Mouse (Mus musculus): ENCODE data around the gene Gm20388. TPM values are rescaled to one million over a fixed set of nuclear protein-coding genes. Genes with fewer than 3 reads are reported as not detected.

Gene Gm20388
- total and polyA plus RNA-seq, 2 experiments from 2014 or later, result 51.3 TPM; not detected in 1

GRCm38 (mm10) chr8:121577751-121578675, 1667.4 kb downstream of the Gm20388 start:
- Histone ChIP-seq H3K27ac (ENCODE audit: low read depth, low read length) (peak overlapping the region; percentile 67), H3K27me3 (ENCODE audit: insufficient read depth, low read length) (no peaks in the 10 kb centered on the region), H3K4me3 (ENCODE audit: low read depth, low read length) (peak overlapping the region; percentile 71), H3K4me1 (ENCODE audit: insufficient read depth) (peaks cover 11% of the 10 kb centered on the region), H3K9me3 (ENCODE audit: low read length) (no peaks in the 10 kb centered on the region), H3K36me3 (ENCODE audit: insufficient read depth) (no peaks in the 10 kb centered on the region), H3K4me2 (ENCODE audit: low read depth) (peak overlapping the region; percentile 59), H3K9ac (peak overlapping the region; percentile 93)
- no peak for TF ChIP-seq CTCF (IDR thresholded peaks at IDR 0.05; ENCODE audit: low read depth)
- ATAC-seq (peak; percentile 10), DNase-seq (peak; percentile 68)
- WGBS, result 2% methylated on average over 44 of the region's 44 CpGs

- Histone ChIP-seq H3K9ac (peak within 1 kb of the TSS; percentile 93), H3K4me2 (ENCODE audit: low read depth) (peak within 1 kb of the TSS; percentile 59), H3K27ac (ENCODE audit: low read depth, low read length) (peak within 1 kb of the TSS; percentile 67), H3K4me1 (ENCODE audit: insufficient read depth) (peaks cover 11% of the 10 kb centered on the region), H3K9me3 (ENCODE audit: low read length) (no peaks in the 10 kb centered on the region), H3K4me3 (ENCODE audit: low read depth, low read length) (peak within 1 kb of the TSS; percentile 71), H3K36me3 (ENCODE audit: insufficient read depth) (no peaks in the 10 kb centered on the region), H3K27me3 (ENCODE audit: insufficient read depth, low read length) (no peaks in the 10 kb centered on the region)
- no peak for TF ChIP-seq CTCF (IDR thresholded peaks at IDR 0.05; ENCODE audit: low read depth)
- under 1% methylated on average over 59 of the region's 63 CpGs for WGBS
- DNase-seq, result peak; percentile 94
- ATAC-seq, result peak; percentile 97
These were observed 1668.2 kb downstream of the Gm20388 start, which contains the start of gene Fbxo31 for GRCm38 (mm10) chr8:121578676-121579451. TSS of gene Fbxo31 (minus strand) at chr8:121578806.

GRCm38 (mm10) chr8:121580465-121580864, 1669.8 kb downstream of the Gm20388 start:
- no peak for TF ChIP-seq CTCF (IDR thresholded peaks at IDR 0.05; ENCODE audit: low read depth)
- Histone ChIP-seq H3K9ac (no peak overlapping the region), H3K9me3 (ENCODE audit: low read length) (no peaks in the 10 kb centered on the region), H3K4me3 (ENCODE audit: low read depth, low read length) (no peak overlapping the region), H3K36me3 (ENCODE audit: insufficient read depth) (no peaks in the 10 kb centered on the region), H3K27me3 (ENCODE audit: insufficient read depth, low read length) (no peaks in the 10 kb centered on the region), H3K4me2 (ENCODE audit: low read depth) (no peak overlapping the region), H3K27ac (ENCODE audit: low read depth, low read length) (no peak overlapping the region), H3K4me1 (ENCODE audit: insufficient read depth) (peaks cover 11% of the 10 kb centered on the region)
- DNase-seq (no peak), ATAC-seq (no peak)
- WGBS, result 39% methylated on average over 9 of the region's 9 CpGs

- H3K9ac ChIP-seq, result no peak overlapping the region
- TF ChIP-seq CTCF (IDR thresholded peaks at IDR 0.05; ENCODE audit: low read depth), result no peak
- no peaks in the 10 kb centered on the region for H3K9me3 ChIP-seq (ENCODE audit: low read length)
- no peak overlapping the region for H3K27ac ChIP-seq (ENCODE audit: low read depth, low read length)
- peaks cover 2% of the 10 kb centered on the region; the same call in 1 of the 2 replicates for H3K4me1 ChIP-seq (ENCODE audit: insufficient read depth)
- no peak overlapping the region for H3K4me3 ChIP-seq (ENCODE audit: low read depth, low read length)
- H3K27me3 ChIP-seq (ENCODE audit: insufficient read depth, low read length), result no peaks in the 10 kb centered on the region
- WGBS, result 54% methylated on average over 8 of the region's 8 CpGs
- no peaks in the 10 kb centered on the region for H3K36me3 ChIP-seq (ENCODE audit: insufficient read depth)
- no peak overlapping the region for H3K4me2 ChIP-seq (ENCODE audit: low read depth)
- no peak for ATAC-seq
- DNase-seq, result no peak
These were observed 1673.0 kb downstream of the Gm20388 start for GRCm38 (mm10) chr8:121583653-121584052.

GRCm38 (mm10) chr8:121584730-121585129, 1674.1 kb downstream of the Gm20388 start:
- no peak for TF ChIP-seq CTCF (IDR thresholded peaks at IDR 0.05; ENCODE audit: low read depth)
- Histone ChIP-seq H3K4me2 (ENCODE audit: low read depth) (peak overlapping the region; percentile 65), H3K9me3 (ENCODE audit: low read length) (no peaks in the 10 kb centered on the region), H3K4me3 (ENCODE audit: low read depth, low read length) (peak overlapping the region; percentile 59), H3K4me1 (ENCODE audit: insufficient read depth) (peaks cover 2% of the 10 kb centered on the region; the same call in 1 of the 2 replicates), H3K27me3 (ENCODE audit: insufficient read depth, low read length) (no peaks in the 10 kb centered on the region), H3K9ac (peak overlapping the region; percentile 66; the same call in 1 of the 2 replicates), H3K36me3 (ENCODE audit: insufficient read depth) (no peaks in the 10 kb centered on the region), H3K27ac (ENCODE audit: low read depth, low read length) (peak overlapping the region; percentile 78; the same call in 1 of the 2 replicates)
- ATAC-seq (no peak), DNase-seq (no peak)
- WGBS, result 48% methylated on average over 13 of the region's 13 CpGs

- no peak for TF ChIP-seq CTCF (IDR thresholded peaks at IDR 0.05; ENCODE audit: low read depth)
- H3K4me2 ChIP-seq (ENCODE audit: low read depth), result peak overlapping the region; percentile 65
- H3K4me3 ChIP-seq (ENCODE audit: low read depth, low read length), result peak overlapping the region; percentile 59
- no peaks in the 10 kb centered on the region for H3K27me3 ChIP-seq (ENCODE audit: insufficient read depth, low read length)
- H3K27ac ChIP-seq (ENCODE audit: low read depth, low read length), result peak overlapping the region; percentile 78
- WGBS, result 2% methylated on average over 47 of the region's 47 CpGs
- H3K4me1 ChIP-seq (ENCODE audit: insufficient read depth), result peaks cover 2% of the 10 kb centered on the region; the same call in 1 of the 2 replicates
- no peaks in the 10 kb centered on the region for H3K9me3 ChIP-seq (ENCODE audit: low read length)
- ATAC-seq, result peak; percentile 97
- peak; percentile 99 for DNase-seq
- H3K36me3 ChIP-seq (ENCODE audit: insufficient read depth), result no peaks in the 10 kb centered on the region
- peak overlapping the region; percentile 66 for H3K9ac ChIP-seq
These were observed 1674.7 kb downstream of the Gm20388 start for GRCm38 (mm10) chr8:121585159-121585825.

All from forebrain, postnatal 0 days (tissue).